In genomic region chr7:25181331-25181790, GRCm38 (mm10) we compare ENCODE assay signal across 8 mouse cellular contexts. TPM values are rescaled to one million over a fixed set of nuclear protein-coding genes. Genes with fewer than 3 reads are reported as not detected.
DNase-seq lines count a peak whose midpoint lies in the region; ATAC-seq and TF ChIP-seq lines count a peak whose summit lies in the region.

No protein-coding gene starts in this region.

- H3K4me3 ChIP-seq in layer of hippocampus, adult 2 months, result peak overlapping the region; percentile 36; the same call in 1 of the 2 replicates
- H3K4me3 ChIP-seq in embryonic fibroblast, embryonic 13.5 days (ENCODE audit: insufficient read depth, low read length), result no peak overlapping the region
- peak overlapping the region; percentile 68 for H3K4me3 ChIP-seq in hindbrain, embryonic 13.5 days
- H3K4me3 ChIP-seq in liver, embryonic 15.5 days (replicated peaks), result peak overlapping the region; percentile 30

- under 1% methylated on average over 15 of the region's 15 CpGs for WGBS in hindbrain, embryonic 13.5 days
- 0% methylated on average over 15 of the region's 15 CpGs for WGBS in liver, embryonic 15.5 days (ENCODE audit: insufficient replicate concordance)

- DNase-seq in layer of hippocampus, adult 2 months (ENCODE audit: low spot score in 2 of 2), result peak in 1 of 2 experiments; percentile 35
- DNase-seq in layer of hippocampus, adult 9-11 months, result no peak
- DNase-seq in adrenal gland, adult 2 months, result peak; percentile 39
- peak; percentile 63 for DNase-seq in neural tube, embryonic 10.5 days (ENCODE audit: extremely low spot score, low spot score)
- DNase-seq in yolk sac, embryonic 10.5 days (ENCODE audit: low spot score), result peak; percentile 19

- 0 out of 2 replicates have a peak, but pooled peaks have one; percentile 3 for ATAC-seq in hindbrain, embryonic 13.5 days (ENCODE audit: low FRiP score)
- peak; percentile 54; the same call in 1 of the 2 replicates for ATAC-seq in liver, embryonic 15.5 days (ENCODE audit: insufficient read depth)

- peaks cover 54% of the 10 kb centered on the region for H3K27me3 ChIP-seq in hindbrain, embryonic 13.5 days
- H3K27me3 ChIP-seq in liver, embryonic 15.5 days, result peaks cover 84% of the 10 kb centered on the region

- peaks cover 5% of the 10 kb centered on the region; the same call in 1 of the 2 replicates for H3K4me1 ChIP-seq in embryonic fibroblast, embryonic 13.5 days (ENCODE audit: control insufficient read depth, insufficient read depth, low read length)
- H3K4me1 ChIP-seq in hindbrain, embryonic 13.5 days (replicated peaks), result peaks cover 44% of the 10 kb centered on the region
- peaks cover 30% of the 10 kb centered on the region for H3K4me1 ChIP-seq in liver, embryonic 15.5 days (replicated peaks)

- peak overlapping the region; percentile 49 for H3K9ac ChIP-seq in hindbrain, embryonic 13.5 days
- no peak overlapping the region for H3K9ac ChIP-seq in liver, embryonic 15.5 days

- peak; percentile 83 for TF ChIP-seq CTCF in layer of hippocampus, adult 2 months (conservative IDR thresholded peaks at IDR 0.05)
- TF ChIP-seq CTCF in embryonic fibroblast, embryonic 13.5 days (IDR thresholded peaks at IDR 0.05; ENCODE audit: borderline replicate concordance, insufficient read depth, low read length), result peak; percentile 37; the same call in 1 of the 2 replicates

- H3K9me3 ChIP-seq in hindbrain, embryonic 13.5 days, result no peaks in the 10 kb centered on the region
- H3K9me3 ChIP-seq in liver, embryonic 15.5 days (replicated peaks), result no peaks in the 10 kb centered on the region

- TF ChIP-seq POLR2A in embryonic fibroblast, embryonic 13.5 days (IDR thresholded peaks at IDR 0.05; ENCODE audit: low read depth, low read length), result no peak

- no peak overlapping the region for H3K27ac ChIP-seq in layer of hippocampus, adult 2 months
- no peak overlapping the region for H3K27ac ChIP-seq in embryonic fibroblast, embryonic 13.5 days (ENCODE audit: insufficient read depth, low read length)
- no peak overlapping the region; the same call in 1 of the 2 replicates for H3K27ac ChIP-seq in hindbrain, embryonic 13.5 days
- H3K27ac ChIP-seq in liver, embryonic 15.5 days (replicated peaks), result no peak overlapping the region

- H3K36me3 ChIP-seq in hindbrain, embryonic 13.5 days, result no peaks in the 10 kb centered on the region
- H3K36me3 ChIP-seq in liver, embryonic 15.5 days (replicated peaks), result no peaks in the 10 kb centered on the region

- peak overlapping the region; percentile 84 for H3K4me2 ChIP-seq in hindbrain, embryonic 13.5 days
- H3K4me2 ChIP-seq in liver, embryonic 15.5 days, result peak overlapping the region; percentile 48

RNA-seq across cellular contexts. Expression of gene Pou2f2, which starts 1.8 kb away (rescaled TPM):
- 1 to 10 TPM; 8.2 to 8.5 TPM for total RNA-seq in layer of hippocampus, adult 2 months (2021)
- total RNA-seq in adrenal gland, adult 2 months (2021), result under 1 TPM; 0.46 to 0.90 TPM
- 2.7 and 3.2 TPM in 2 replicates for polyA plus RNA-seq in adrenal gland, adult 2 months (2012; rRNA removed)
- polyA plus RNA-seq in embryonic fibroblast, embryonic 13.5 days (2011; ENCODE audit: insufficient read length, low read depth, missing spikeins), result 0.07 and 0.68 TPM in 2 replicates
- polyA plus RNA-seq in hindbrain, embryonic 13.5 days (2015; fragmentation: Nextera tagmentation; extraction: Ambion mirVana), result 33.2 and 39.7 TPM in 2 replicates
- 1.6 and 2.1 TPM in 2 replicates for polyA plus RNA-seq in liver, embryonic 15.5 days (2015; fragmentation: Nextera tagmentation; extraction: Ambion mirVana)

RNA-seq across cellular contexts. Expression of gene Dedd2, which starts 39.1 kb away (rescaled TPM):
- total RNA-seq in layer of hippocampus, adult 2 months (2021), result 10 to 100 TPM; 23.7 to 24.1 TPM
- total RNA-seq in adrenal gland, adult 2 months (2021), result 10 to 100 TPM; 15.6 to 17.9 TPM
- polyA plus RNA-seq in adrenal gland, adult 2 months (2012; rRNA removed), result 36.3 and 39.5 TPM in 2 replicates
- polyA plus RNA-seq in embryonic fibroblast, embryonic 13.5 days (2011; ENCODE audit: insufficient read length, low read depth, missing spikeins), result 2.3 and 2.5 TPM in 2 replicates
- 14.0 and 15.4 TPM in 2 replicates for polyA plus RNA-seq in hindbrain, embryonic 13.5 days (2015; fragmentation: Nextera tagmentation; extraction: Ambion mirVana)
- polyA plus RNA-seq in liver, embryonic 15.5 days (2015; fragmentation: Nextera tagmentation; extraction: Ambion mirVana), result 35.4 and 39.1 TPM in 2 replicates

RNA-seq across cellular contexts. Expression of gene Zfp526, which starts 39.9 kb away (rescaled TPM):
- 10 to 100 TPM; 10.5 to 12.7 TPM for total RNA-seq in layer of hippocampus, adult 2 months (2021)
- 10 to 100 TPM in 1 of 2 experiments, 1 to 10 TPM in 1; 9.9 to 10.4 TPM for total RNA-seq in adrenal gland, adult 2 months (2021)
- polyA plus RNA-seq in adrenal gland, adult 2 months (2012; rRNA removed), result 16.3 and 19.9 TPM in 2 replicates
- polyA plus RNA-seq in embryonic fibroblast, embryonic 13.5 days (2011; ENCODE audit: insufficient read length, low read depth, missing spikeins), result 9.3 and 9.7 TPM in 2 replicates
- 1.6 and 1.9 TPM in 2 replicates for polyA plus RNA-seq in hindbrain, embryonic 13.5 days (2015; fragmentation: Nextera tagmentation; extraction: Ambion mirVana)
- 1.8 and 2.1 TPM in 2 replicates for polyA plus RNA-seq in liver, embryonic 15.5 days (2015; fragmentation: Nextera tagmentation; extraction: Ambion mirVana)

RNA-seq across cellular contexts. Expression of gene Gsk3a, which starts 56.3 kb away (rescaled TPM):
- total RNA-seq in layer of hippocampus, adult 2 months (2021), result 100 to 1,000 TPM; 206 to 220 TPM
- 100 to 1,000 TPM in 1 of 2 experiments, 10 to 100 TPM in 1; 98.9 to 107 TPM for total RNA-seq in adrenal gland, adult 2 months (2021)
- polyA plus RNA-seq in adrenal gland, adult 2 months (2012; rRNA removed), result 121 and 150 TPM in 2 replicates
- 70.6 and 72.5 TPM in 2 replicates for polyA plus RNA-seq in embryonic fibroblast, embryonic 13.5 days (2011; ENCODE audit: insufficient read length, low read depth, missing spikeins)
- polyA plus RNA-seq in hindbrain, embryonic 13.5 days (2015; fragmentation: Nextera tagmentation; extraction: Ambion mirVana), result 13.9 and 14.6 TPM in 2 replicates
- 6.4 and 7.4 TPM in 2 replicates for polyA plus RNA-seq in liver, embryonic 15.5 days (2015; fragmentation: Nextera tagmentation; extraction: Ambion mirVana)
